Mouse (Mus musculus): Measurements from ENCODE around the gene Fhl3.

- TF ChIP-seq CTCF (IDR thresholded peaks at IDR 0.05; ENCODE audit: insufficient read depth, low read depth, low read length): no peak
- no peak for TF ChIP-seq POLR2A (IDR thresholded peaks at IDR 0.05; ENCODE audit: insufficient read depth, low read depth, low read length)
These were observed 8.3 kb downstream of the Fhl3 start for GRCm38 (mm10) chr4:124708518-124709477.
